Mouse (Mus musculus): ENCODE results near the gene Sfxn5.

DNA sequence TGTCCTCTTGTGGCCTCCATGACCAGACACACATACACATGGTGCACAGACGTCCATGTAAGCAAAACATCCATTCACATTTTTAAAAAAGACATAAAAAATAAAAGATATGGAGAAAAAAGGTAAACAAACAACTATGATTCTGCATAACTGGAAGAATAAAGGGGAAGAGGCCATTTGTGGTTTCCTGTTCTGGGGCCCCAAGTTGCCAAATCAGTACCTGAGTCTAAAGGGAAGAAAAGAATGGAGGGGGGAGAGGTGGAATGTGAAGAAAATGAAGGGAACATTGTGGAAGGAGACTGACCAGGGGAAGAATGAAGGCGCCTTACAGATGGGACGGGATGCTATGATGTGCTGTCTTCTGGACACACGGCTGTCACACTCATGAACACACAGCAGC lies 6.7 kb downstream of the Sfxn5 start:
- TF ChIP-seq CTCF (IDR thresholded peaks at IDR 0.05; ENCODE audit: low read depth) (no peak), EP300 (IDR thresholded peaks at IDR 0.05; ENCODE audit: low read depth) (no peak)
